Mouse (Mus musculus) heart, adult 2 months (tissue): Measurements from ENCODE around the gene Trim33.

ENCODE experiments used
- CTCF ChIP-seq: fragments of 200-600 bp; IDR thresholded peaks from 2 replicates; pipeline ENCODE4 v1.8.1; 2022; ENCODE audit warnings: antibody characterized with exemption, mild to moderate bottlenecking, moderate library complexity
- EP300 ChIP-seq: fragments of 200-500 bp; IDR thresholded peaks from 2 replicates; pipeline ENCODE4 v1.6.1; 2011; ENCODE audit warnings: low read depth, low read length, control low read depth; ENCODE audit not compliant: insufficient read depth

DNA sequence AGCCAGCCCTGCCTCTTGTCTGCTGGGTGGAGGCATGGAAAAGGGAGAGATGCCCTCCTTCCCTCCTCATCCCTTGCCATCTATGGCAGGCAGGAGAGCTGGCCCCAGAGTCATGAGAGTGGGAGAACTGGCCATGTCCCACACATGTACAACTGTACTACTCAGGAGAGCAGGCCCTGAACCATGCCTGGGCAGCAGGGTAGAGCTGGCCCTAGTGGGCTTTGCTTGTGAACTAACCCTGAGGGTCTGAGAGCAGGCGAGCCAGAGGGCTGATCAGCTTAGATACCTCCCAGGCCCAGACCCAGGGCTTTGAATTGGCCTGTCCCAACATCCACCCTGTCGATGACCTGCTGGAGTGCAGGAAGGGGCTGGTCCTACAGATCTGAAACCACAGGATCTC is 115.0 kb downstream of the Trim33 start:
- TF ChIP-seq CTCF (no peak), EP300 (no peak)
